Mouse (Mus musculus) G1E (cell line): ENCODE data around the gene Slc48a1.

ENCODE experiments used
- CTCF ChIP-seq: IDR thresholded peaks from 2 replicates; pipeline ENCODE4 v1.5.1; 2012; ENCODE audit warnings: low read depth, low read length, inconsistent platforms, mixed read lengths
- GATA1 ChIP-seq: IDR thresholded peaks from 2 replicates; pipeline ENCODE4 v1.6.1; 2012; ENCODE audit warnings: borderline replicate concordance, low read length, inconsistent platforms, mixed read lengths

DNA sequence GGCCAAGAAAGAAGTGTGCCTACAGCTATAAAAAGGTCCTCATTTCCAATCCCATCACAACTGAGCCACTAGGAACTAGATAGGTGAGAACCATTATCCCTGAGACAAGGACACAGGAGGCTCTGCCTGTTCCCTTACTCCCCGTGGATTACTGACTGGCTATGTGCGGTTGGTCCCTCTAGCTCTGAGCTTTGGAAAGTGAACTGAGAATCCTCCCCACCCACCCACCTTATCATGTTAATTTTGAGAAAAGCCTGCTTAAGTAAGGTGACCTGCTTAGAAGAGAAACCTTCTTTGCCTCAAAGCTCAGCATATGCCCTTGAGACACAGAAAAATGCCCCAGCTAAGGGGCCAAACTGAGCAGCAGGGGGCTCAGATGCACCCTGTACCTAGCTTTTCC lies 51.1 kb downstream of the Slc48a1 start:
- TF ChIP-seq CTCF (no peak), GATA1 (no peak)
